Mouse (Mus musculus): Measurements from ENCODE around the gene Uba3.

Gene Uba3

DNA sequence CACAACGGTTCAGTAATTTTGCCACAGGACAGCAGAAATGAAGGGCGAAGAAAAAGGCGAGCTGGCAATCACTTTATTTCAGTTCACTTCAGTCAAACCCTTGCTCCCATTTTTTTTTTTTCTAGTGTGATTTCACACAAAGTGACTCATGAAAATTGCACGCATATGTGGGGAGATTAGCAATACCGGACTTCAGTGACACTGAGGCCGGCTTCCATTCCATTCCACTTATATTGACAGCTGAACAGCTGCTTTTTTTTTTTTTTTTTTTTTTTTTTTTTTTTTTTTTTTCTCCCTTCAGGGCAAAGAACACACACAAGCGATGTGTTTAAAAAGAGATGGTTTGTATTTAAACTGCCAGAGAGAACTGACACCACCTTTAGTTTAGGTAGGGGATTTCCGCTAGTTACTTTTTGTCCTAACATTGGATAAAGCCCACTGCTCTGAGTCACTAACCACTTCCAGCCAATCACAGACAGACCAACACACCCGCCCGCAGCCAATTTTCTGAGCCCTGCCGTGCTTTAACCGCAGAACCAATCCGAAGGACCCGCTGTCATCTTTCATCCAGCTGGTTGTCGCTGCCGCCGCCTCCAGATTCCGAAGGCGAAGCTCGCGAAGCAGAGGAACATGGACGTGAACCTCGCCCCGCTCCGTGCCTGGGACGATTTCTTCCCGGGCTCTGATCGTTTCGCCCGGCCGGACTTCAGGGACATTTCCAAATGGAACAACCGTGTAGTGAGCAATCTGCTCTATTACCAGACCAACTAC is 4.9 kb upstream of the Uba3 start, which contains the start of gene Arl6ip5:
Gene Arl6ip5 (plus strand): TSS at position 499 of the 771 bp plus-strand sequence.
- peak; percentile 98 for DNase-seq (ENCODE audit: low read depth, low spot score)

DNA sequence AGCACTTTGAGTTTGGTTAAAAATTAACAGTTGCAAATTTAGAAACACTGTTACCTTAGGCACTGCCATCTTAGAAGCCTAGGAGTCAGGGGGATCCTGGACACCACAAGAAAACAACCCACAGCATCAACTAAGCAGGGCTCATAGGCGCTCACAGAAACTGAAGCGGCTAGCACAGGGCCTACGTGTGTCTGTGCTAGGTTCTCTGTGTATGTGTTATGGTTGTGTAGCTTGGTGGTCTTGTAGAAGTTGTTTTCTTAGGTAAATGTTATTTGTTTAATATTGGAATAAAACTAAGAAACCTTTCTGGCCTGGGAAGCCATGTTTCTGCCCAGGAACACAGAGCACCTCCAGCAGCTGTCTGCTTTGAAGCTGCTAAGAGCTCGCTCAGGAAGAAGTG is 4.3 kb upstream of the Uba3 start:
- no peak for DNase-seq (ENCODE audit: low read depth, low spot score)

DNA sequence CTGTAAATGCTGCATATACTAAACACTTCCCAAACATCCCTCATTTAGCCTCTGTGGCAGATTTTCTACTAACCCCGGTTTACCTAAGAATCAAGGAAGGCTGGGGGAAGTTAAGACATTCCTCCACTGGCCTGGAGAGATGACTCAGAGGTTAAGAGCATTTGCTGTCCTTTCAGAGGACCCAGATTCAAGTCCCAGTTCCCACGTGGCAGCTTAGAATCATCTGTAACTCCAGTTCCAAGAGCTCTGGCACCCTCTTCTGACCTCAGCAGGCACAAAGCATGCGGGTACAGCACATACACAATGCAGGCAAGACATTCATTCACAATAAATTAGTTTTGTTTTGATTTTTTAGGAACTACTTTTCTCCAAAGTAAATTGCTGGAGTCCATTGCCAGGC is 3.8 kb upstream of the Uba3 start:
- no peak for DNase-seq (ENCODE audit: low read depth, low spot score)

DNA sequence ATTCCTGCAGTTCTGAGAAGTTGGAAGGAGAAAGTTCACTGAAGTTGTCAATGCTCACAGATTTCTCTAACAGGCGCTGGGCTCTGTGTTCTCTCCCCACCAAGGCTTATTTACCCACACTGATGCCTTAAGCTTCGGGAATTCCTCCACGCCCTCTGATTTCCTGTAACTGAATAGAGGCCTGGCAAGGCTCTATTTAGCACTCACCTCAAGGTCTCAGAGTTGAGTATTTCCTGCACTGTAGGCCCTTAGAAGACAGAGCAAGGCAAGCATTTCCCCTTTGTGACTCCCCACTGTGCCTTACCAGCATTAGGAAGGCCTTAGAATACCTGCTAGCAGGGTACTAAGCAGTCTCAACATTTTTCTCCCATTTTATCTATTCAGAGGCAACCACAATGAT is 3.0 kb upstream of the Uba3 start:
- DNase-seq (ENCODE audit: low read depth, low spot score): no peak

DNA sequence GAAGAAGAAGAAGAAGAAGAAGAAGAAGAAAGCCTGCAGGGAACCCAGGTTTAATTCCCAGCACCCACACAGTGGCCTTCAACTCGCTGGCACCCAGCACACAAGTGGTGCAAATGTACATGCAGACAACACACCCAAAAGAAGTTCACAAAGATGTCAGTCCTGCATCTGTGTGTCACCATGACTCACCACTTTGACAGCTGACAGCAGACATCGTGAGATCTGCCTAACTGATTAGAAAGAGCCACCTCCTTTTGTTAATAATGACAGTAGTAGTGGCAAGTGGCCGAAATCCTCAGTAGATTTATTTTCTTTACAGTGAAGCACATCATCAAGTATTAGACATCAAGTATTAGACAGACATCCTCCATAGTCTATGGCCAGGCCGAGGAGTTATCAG is 1.6 kb upstream of the Uba3 start:
- DNase-seq (ENCODE audit: low read depth, low spot score): no peak

DNA sequence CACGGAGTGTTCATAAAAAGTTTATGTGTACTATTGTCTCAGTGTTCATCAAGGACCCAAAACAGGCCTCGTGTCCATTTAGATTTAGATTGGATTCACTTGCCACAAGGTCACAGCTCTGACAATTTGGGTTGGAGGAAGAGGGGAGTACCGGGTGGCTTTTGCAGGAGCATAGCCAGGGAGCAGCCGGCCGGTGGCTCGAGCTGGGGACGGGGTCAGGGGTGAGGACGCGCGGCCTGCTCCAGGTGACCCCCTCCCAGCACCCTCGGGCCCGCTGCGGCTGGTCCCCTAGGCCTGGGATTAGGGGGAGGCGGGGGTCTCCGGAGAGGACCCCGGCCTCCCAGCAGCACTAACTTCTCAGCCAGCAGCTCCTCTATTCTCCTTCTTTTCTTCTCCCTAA is 495 bp downstream of the Uba3 start:
- DNase-seq (ENCODE audit: low read depth, low spot score): no peak

DNA sequence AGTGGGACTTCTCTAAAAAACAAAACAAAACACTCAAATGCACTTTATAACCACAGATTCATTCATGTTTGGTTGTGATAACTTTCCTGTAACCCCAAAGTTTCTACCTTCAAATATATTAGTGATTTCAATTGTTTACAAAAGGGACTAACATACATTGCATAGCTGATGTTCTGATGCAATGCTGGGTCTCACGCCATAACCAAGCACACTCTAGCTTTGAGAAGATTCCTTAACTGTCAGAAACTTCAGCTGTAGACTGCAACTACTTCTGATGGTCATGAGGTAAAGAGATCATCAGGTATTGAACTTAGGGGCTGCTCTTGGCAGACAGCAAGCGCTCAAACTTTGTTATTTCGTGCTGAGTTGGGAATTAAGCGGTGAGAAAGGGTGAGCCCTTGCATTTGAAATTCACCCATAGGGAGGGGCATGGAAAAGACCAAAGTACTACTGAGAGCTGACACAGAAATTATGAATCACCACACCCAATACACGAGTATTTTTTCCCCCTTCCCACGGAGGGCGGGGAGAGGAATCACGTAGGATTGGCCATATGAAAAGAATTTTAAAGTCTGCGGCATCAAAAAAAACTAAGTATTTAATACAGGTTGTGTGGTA is 1.1 kb downstream of the Uba3 start:
- DNase-seq (ENCODE audit: low read depth, low spot score): no peak

DNA sequence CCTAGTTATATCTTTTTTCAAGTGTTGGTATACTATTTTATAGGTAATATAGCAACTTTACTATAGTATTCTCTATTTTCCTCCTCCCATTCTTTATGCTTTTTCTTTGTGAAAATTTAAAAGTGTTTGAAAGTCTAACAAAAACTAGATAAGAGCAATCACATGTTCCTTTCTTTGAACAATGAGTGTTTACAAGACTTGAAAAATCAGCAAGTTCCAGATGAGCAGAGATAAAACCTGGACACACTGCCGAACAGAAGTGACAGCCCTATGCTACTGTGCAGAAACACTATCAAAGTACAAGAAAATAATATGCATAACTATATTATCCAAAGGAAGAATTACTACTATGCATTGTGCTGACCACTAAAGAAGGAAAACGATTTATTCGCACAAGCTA is 3.0 kb downstream of the Uba3 start:
- no peak for DNase-seq (ENCODE audit: low read depth, low spot score)

DNA sequence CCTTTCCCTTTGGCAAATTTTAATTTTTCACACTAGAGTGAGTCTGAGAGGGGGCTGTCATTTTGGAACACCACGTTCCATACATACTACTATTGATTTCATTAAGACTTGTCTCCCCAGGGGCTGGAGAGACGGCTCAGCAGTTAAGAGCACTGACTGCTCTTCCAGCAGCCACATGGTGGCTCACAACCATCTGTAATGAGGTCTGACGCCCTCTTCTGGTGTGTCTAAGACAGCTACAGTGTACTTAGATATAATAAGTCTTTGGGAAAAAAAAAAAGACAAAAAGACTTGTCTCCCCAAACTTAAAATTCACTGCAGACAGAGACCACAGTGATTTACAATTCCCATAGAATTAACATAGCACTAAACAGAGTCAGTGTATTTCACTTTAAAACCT is 5.0 kb downstream of the Uba3 start:
- no peak for DNase-seq (ENCODE audit: low read depth, low spot score)

DNA sequence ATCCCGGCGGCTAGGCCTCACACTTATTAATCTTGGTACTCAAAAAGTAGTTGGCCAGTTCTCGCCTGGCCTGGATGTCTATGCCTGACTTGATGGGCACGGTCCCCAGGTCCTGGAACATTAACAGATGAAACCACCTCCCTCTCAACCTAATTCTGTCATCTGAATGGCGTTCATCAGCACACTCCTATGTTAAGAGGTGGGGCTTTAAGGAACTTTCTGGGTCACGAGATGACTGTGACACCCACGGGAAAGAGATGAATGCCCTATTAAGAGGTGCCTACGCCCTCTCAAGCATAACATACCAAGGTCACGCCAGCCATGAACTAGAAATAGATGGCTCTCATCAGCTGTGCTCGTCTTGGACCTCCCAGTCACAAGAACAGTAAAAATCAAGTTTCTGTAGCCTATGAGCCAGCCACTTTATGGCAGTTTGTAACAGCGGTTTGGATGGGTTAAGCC is 26.0 kb downstream of the Uba3 start:
- DNase-seq (ENCODE audit: low read depth, low spot score): peak; percentile 74

DNA sequence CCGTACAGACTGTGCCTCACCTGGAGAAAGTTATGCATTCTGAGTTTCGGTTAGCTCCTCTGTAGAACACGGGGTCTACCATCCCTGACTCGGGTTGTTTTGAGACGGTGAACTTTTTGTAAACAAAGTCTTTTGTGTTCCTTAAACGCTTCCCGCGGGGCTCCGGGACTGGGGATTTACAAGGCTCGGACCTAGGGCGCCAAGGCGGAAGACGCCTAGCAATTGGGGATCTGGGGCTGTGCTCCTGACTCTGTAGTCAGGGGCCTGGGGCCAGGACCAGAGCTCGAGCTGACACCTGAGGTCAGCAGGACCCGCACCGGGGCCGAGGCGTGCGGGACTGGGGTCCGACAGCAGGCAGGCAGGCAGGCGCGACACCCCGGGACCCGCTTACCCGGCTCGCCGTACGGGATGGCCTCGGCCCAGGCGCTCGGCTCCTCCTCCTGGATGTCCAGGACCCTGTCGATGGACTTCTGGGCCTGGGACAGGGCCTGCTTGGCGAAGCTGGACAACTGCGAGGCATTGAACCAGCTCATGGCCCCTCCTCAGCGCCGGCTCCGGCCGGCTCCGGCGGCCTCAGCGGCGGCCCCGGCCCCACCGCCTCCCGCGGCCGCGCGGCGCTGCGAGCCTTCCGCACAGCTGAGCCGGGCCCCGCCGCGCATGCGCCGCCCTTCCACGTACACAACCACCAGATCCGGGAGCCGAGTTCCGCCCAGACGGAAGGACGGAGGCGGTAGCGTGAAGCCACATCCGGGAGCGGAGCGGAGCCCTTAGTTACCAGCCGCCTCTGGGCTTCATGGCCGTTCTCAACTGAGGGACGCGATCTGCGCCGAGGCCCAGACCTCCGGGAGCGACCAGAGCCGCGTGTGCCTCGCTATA is 26.7 kb downstream of the Uba3 start, which contains the start of gene Tmf1:
Gene Tmf1 (minus strand): TSS at position 632 of the 876 bp plus-strand sequence.
- peak; percentile 98 for DNase-seq (ENCODE audit: low read depth, low spot score)

DNA sequence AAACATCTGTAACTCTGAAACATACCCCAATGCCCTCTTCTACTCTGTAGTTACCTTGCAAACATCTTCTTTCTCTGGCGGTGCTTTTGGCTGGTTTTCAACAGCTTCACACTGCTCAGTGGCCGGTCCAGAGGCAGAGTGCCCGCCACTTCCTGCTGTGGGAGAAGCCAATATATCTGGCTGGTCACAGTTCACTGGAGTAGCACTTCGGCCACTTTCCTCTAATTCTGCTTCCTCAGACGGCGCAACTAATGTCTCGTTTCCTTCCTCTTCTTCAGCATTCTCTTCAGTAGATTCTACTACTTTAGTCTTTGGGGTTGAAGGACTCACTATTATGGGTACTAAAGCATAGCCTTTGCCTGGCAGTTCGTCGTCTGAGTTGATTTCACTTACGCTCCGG is 29.7 kb downstream of the Uba3 start:
- DNase-seq (ENCODE audit: low read depth, low spot score): peak; percentile 16

DNA sequence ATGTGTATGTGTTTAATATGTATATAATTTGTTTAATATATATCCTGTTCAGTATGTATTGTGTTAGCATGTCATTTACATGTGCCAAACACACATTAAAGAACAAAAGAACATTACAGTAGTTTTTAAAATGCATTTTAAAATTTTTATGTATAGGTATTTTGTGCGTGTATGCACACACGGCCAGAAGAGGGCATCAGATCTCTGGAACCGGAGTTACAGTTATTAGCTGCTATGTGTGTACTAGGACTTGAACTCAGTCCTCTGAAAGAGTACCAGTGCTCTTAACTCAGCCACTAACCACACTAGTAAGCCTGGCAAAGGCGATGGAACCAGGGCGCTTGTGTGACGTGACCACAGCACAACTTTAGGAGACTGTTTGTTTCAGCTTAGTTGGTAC is 55.3 kb downstream of the Uba3 start:
- DNase-seq (ENCODE audit: low read depth, low spot score): no peak

DNA sequence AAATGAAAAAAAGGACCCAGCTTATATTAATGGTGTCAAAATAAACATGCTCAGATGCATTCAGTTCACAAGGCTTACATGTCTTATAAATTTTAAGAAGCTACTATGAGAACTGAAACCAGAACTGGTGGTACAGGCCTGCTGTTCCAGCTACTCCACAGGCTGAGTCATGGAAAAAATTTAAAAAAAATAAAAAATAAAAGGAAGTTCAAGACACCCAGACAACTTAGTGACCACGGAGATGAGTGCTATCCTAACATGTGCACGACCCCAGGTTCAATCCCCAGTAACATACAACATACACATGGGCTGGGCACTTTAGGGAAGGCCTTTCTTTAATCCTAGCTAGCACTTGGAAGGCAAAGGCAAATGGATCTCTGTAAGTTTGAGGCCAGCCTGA is 55.7 kb downstream of the Uba3 start:
- DNase-seq (ENCODE audit: low read depth, low spot score): no peak

DNA sequence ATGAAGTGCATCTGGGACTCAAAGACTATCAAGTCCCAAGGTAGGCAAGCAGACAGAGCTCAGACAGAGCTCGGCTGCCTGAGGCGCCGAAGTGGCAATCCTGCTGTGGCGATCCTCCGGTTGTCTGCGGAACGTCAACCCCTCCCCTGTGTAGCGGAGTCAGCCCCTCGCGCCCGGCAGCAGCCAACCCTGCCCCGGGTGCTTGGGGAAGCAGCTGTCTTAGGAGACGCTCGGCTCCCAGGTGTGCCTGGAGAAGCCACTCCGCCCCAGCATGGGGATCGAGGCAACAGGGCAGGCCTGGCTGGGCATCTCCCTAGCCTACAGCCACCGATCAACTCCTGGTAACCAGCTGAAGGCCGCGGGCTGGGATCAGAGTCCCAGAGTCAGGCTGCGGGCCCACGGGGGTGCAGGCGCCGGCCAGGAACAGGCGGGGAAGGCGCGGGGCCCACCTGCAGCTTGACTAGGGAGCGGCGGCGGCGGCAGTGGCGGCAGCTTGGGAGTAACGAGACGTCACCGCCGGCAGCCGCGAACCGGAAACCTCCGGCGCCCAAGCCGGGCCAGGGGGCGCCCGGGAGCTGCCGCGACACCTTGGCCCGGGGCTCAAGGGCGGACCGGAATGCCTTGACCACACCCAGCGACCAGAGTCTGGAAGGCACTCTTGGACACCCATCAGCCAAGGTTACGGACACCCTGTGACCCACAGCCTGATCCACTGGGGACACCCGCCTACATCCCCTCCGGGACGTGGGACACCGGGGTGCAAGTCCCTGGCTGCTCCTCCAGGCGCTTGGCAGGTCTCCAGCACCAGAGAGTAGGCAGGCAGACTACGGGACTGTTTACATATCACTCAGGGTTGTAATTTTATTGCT is 56.8 kb downstream of the Uba3 start, which contains the start of gene Eogt:
Gene Eogt (minus strand): TSS at position 800 of the 869 bp plus-strand sequence.
- peak; percentile 79 for DNase-seq (ENCODE audit: low read depth, low spot score)

DNA sequence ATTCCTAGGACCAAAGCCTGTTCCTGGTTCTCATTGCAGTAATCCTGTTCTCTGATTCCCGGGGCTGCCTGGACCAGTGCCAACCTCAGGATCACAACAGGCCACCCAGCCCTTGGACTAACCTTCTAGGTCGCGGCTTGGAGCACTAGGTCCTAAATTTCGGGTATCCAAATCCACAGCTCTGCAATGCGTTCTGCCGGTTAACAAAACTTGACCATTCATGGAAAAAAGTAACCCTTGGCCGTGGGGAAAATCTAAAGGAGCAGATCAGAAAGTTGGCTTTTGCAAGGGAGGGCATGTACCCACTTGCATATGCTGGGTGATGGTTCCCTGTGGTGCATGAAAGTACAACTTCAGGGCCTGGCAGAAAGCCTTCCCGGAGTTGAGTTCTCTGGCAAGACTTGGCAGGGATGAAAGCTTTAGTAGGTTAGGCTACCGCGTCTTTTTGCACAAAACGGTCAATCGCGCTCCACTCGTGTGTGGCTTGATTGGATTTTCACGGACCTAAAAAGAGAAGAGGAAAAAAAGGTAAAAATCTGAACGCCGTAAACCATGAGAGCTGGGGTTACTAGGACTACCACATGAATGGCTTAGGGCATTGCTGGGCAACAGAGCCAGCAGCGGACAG is 57.6 kb downstream of the Uba3 start:
- DNase-seq (ENCODE audit: low read depth, low spot score): peak; percentile 52

DNA sequence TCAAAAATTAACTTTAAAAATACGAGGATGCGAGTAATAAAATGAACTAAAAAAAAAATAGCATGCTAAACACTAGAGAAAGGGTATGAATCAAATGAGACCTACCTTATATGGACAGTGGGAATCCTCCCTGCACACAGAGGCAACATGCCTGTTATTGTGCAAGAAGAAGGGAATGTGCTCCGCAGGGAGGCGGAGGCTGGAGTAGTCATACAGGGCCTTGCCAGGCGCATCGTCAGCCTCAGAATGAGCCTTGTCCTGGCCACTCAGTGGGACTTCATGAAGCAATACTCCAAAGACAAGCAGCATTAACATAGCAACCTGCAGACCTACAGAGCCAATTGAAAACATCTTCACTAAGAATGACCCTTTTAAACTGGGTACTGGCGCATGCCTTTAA is 60.3 kb downstream of the Uba3 start:
- DNase-seq (ENCODE audit: low read depth, low spot score): no peak

DNA sequence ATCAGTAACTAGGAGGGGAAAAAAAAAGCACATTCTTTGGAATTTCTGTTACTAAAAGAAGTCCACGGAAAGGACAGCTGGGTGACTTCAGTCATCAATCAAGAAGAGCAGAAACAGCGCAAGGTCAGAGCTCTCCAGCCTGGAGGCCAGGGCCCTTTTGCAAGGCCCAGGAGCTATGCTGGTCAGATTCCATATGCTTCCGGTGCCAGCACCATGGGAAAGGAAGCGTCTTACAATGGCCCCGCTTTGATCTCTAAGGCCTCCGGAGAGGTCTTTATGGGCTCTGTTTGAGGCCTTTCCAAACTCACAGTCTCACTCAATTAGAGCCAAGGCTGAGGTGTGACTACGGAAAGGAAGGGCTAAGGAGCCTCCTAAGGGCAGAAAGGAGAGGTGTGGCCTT is 61.1 kb downstream of the Uba3 start:
- no peak for DNase-seq (ENCODE audit: low read depth, low spot score)

DNA sequence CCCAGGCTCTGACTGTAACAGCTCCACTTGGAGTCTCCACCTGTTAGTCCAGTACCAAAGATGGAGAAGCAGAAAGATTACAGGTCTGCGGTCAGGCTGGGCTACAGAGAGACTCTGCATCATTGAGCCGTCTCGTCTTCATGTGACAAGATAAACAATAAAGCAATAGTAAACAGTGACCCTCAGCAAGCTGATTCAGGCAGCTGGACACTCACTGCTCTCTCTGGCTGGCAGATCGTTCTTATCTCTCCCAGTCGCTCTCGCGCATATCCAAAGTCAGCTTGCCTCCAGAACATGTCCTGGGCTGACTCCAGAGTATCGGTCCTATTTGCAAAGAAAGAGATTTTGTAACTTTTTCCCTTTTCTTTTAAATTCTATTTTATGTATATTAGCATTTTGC is 62.8 kb downstream of the Uba3 start:
- no peak for DNase-seq (ENCODE audit: low read depth, low spot score)

DNA sequence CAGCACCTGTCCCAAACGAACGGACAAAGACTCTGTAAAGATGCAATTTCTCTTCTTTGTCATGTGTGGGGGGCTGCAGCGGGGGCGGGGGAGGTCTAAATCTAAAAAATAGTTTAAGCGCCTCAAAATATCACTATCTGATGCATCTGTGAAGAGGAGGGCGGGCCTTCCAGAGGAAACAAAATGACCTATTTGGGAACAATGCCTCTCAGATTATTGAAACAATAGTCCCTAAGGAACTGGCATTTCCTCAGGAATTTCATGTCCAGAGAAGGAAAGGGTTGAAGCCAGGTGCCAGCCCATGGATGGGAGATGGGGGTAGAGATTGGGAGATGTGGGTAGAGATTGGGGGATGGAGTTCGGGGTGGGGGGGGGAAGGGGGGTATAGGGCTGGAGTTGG is 63.6 kb downstream of the Uba3 start:
- no peak for DNase-seq (ENCODE audit: low read depth, low spot score)

Data from brain, adult 2 months (tissue).